Mouse (Mus musculus) olfactory bulb, adult 2 months (tissue): ENCODE results near the gene 3830406C13Rik.

ENCODE experiments used
- CTCF ChIP-seq: fragments of 200-500 bp; IDR thresholded peaks from 2 replicates; pipeline ENCODE4 v1.5.1; 2012; ENCODE audit warnings: low read depth, mild to moderate bottlenecking, low read length, moderate library complexity; ENCODE audit not compliant: insufficient read depth
- POLR2A ChIP-seq: fragments of 200-500 bp; IDR thresholded peaks from 2 replicates; pipeline ENCODE4 v1.6.1; 2012; ENCODE audit warnings: mild to moderate bottlenecking, low read depth, low read length, moderate library complexity; ENCODE audit not compliant: insufficient read depth

GRCm38 (mm10) chr14:12337421-12337997 lies 53.5 kb downstream of the 3830406C13Rik start:
- TF ChIP-seq CTCF: no peak
- TF ChIP-seq POLR2A: no peak
